In genomic region chr15:80567731-80568130, GRCm38 (mm10) we compare ENCODE assay signal across 33 mouse cellular contexts. TPM values are rescaled to one million over a fixed set of nuclear protein-coding genes. Genes with fewer than 3 reads are reported as not detected.
DNase-seq lines count a peak whose midpoint lies in the region; ATAC-seq and TF ChIP-seq lines count a peak whose summit lies in the region.
"Had no signal": no experiment of that assay in that cellular context is flagged by ENCODE, and none has a peak within 500 bp of the region (broad histone marks: within the 10 kb centered on the region; RNA-seq: fewer than 3 reads in every experiment).

No protein-coding gene starts in this region.

- H3K4me3 ChIP-seq in embryonic facial prominence, embryonic 13.5 days: no peak overlapping the region
- H3K4me3 ChIP-seq in embryonic facial prominence, embryonic 10.5 days: no peak overlapping the region
- no peak overlapping the region for H3K4me3 ChIP-seq in kidney, postnatal 0 days (replicated peaks; ENCODE audit: low read depth, low read length)
- no peak overlapping the region for H3K4me3 ChIP-seq in spleen, adult 2 months (ENCODE audit: extremely low read depth, insufficient read depth, insufficient read length)
- H3K4me3 ChIP-seq in embryonic facial prominence, embryonic 14.5 days (ENCODE audit: low read depth, low read length): no peak overlapping the region
- H3K4me3 ChIP-seq: embryonic facial prominence, embryonic 15.5 days; forebrain, embryonic 12.5 days; forebrain, embryonic 15.5 days; heart, adult 2 months; heart, embryonic 12.5 days; heart, embryonic 15.5 days had no signal

- WGBS in embryonic facial prominence, embryonic 13.5 days: 48% methylated on average over 4 of the region's 4 CpGs
- WGBS in embryonic facial prominence, embryonic 10.5 days: 85% methylated on average over 4 of the region's 4 CpGs
- WGBS in kidney, postnatal 0 days: 65% methylated on average over 4 of the region's 4 CpGs
- 69% methylated on average over 4 of the region's 4 CpGs for WGBS in spleen, adult 2 months
- WGBS in embryonic facial prominence, embryonic 14.5 days: 48% methylated on average over 4 of the region's 4 CpGs

- H3K27ac ChIP-seq in embryonic facial prominence, embryonic 13.5 days: peak overlapping the region; percentile 24; the same call in 1 of the 2 replicates
- H3K27ac ChIP-seq in embryonic facial prominence, embryonic 10.5 days (replicated peaks): no peak overlapping the region
- H3K27ac ChIP-seq in kidney, postnatal 0 days: no peak overlapping the region
- H3K27ac ChIP-seq in spleen, adult 2 months (ENCODE audit: insufficient read depth, low read length): peak overlapping the region; percentile 63
- H3K27ac ChIP-seq in embryonic facial prominence, embryonic 14.5 days (replicated peaks; ENCODE audit: low read depth, low read length): no peak overlapping the region
- H3K27ac ChIP-seq: embryonic facial prominence, embryonic 15.5 days; forebrain, embryonic 12.5 days; forebrain, embryonic 15.5 days; heart, adult 2 months; heart, embryonic 15.5 days; hindbrain, embryonic 14.5 days; hindbrain, postnatal 0 days had no signal

- peaks cover 3% of the 10 kb centered on the region; the same call in 1 of the 2 replicates for H3K27me3 ChIP-seq in embryonic facial prominence, embryonic 13.5 days
- H3K27me3 ChIP-seq in embryonic facial prominence, embryonic 10.5 days (replicated peaks; ENCODE audit: low read depth, poor library complexity, severe bottlenecking): peaks cover 18% of the 10 kb centered on the region
- no peaks in the 10 kb centered on the region for H3K27me3 ChIP-seq in kidney, postnatal 0 days (ENCODE audit: insufficient read depth, low read length)
- H3K27me3 ChIP-seq in spleen, adult 2 months (ENCODE audit: control insufficient read depth, insufficient read depth, low read length): no peaks in the 10 kb centered on the region
- 0 out of 2 replicates have a peak, but pooled peaks cover 5% of the 10 kb centered on the region for H3K27me3 ChIP-seq in embryonic facial prominence, embryonic 14.5 days (replicated peaks; ENCODE audit: control insufficient read depth, insufficient read depth, low read length)
- H3K27me3 ChIP-seq: CH12.LX; embryonic facial prominence, embryonic 15.5 days; forebrain, embryonic 12.5 days; forebrain, embryonic 15.5 days had no signal

- H3K9me3 ChIP-seq in embryonic facial prominence, embryonic 13.5 days: no peaks in the 10 kb centered on the region
- no peaks in the 10 kb centered on the region for H3K9me3 ChIP-seq in embryonic facial prominence, embryonic 10.5 days
- H3K9me3 ChIP-seq in kidney, postnatal 0 days (replicated peaks; ENCODE audit: low read length): no peaks in the 10 kb centered on the region
- H3K9me3 ChIP-seq in embryonic facial prominence, embryonic 14.5 days (ENCODE audit: control insufficient read depth, low read length): no peaks in the 10 kb centered on the region
- H3K9me3 ChIP-seq: embryonic facial prominence, embryonic 15.5 days; forebrain, embryonic 12.5 days; forebrain, embryonic 15.5 days; G1E; heart, embryonic 12.5 days; heart, embryonic 15.5 days had no signal

- intact Hi-C loops in left cerebral cortex, postnatal 36 days (cut with DNase I): no loop called here

- ATAC-seq in embryonic facial prominence, embryonic 13.5 days (ENCODE audit: insufficient number of reproducible peaks, insufficient read depth, low FRiP score, low TSS enrichment, low read depth): no peak
- ATAC-seq in kidney, postnatal 0 days (replicated peaks; ENCODE audit: low FRiP score, low read depth): no peak
- ATAC-seq in embryonic facial prominence, embryonic 14.5 days (ENCODE audit: low read depth): no peak
- ATAC-seq: forebrain, embryonic 15.5 days; hindbrain, postnatal 0 days; inflammation-experienced regulatory T-cells, adult 6 months had no signal

- H3K9ac ChIP-seq in embryonic facial prominence, embryonic 13.5 days: no peak overlapping the region
- no peak overlapping the region for H3K9ac ChIP-seq in kidney, postnatal 0 days (ENCODE audit: low read depth, low read length)
- no peak overlapping the region for H3K9ac ChIP-seq in embryonic facial prominence, embryonic 14.5 days (ENCODE audit: low read depth, low read length)
- H3K9ac ChIP-seq: embryonic facial prominence, embryonic 15.5 days; forebrain, embryonic 12.5 days; forebrain, embryonic 15.5 days; heart, embryonic 12.5 days; heart, embryonic 15.5 days; hindbrain, embryonic 14.5 days had no signal

- no peaks in the 10 kb centered on the region for H3K36me3 ChIP-seq in embryonic facial prominence, embryonic 13.5 days
- no peaks in the 10 kb centered on the region for H3K36me3 ChIP-seq in embryonic facial prominence, embryonic 10.5 days (replicated peaks)
- H3K36me3 ChIP-seq in kidney, postnatal 0 days (ENCODE audit: insufficient read depth, low read length): no peaks in the 10 kb centered on the region
- no peaks in the 10 kb centered on the region for H3K36me3 ChIP-seq in spleen, adult 2 months (ENCODE audit: control insufficient read depth, insufficient read depth, low read length)
- H3K36me3 ChIP-seq in embryonic facial prominence, embryonic 14.5 days (ENCODE audit: control insufficient read depth, insufficient read depth, low read length): no peaks in the 10 kb centered on the region
- H3K36me3 ChIP-seq: embryonic facial prominence, embryonic 15.5 days; forebrain, embryonic 12.5 days; forebrain, embryonic 15.5 days; G1E; heart, embryonic 12.5 days; heart, embryonic 15.5 days had no signal

- DNase-seq in embryonic facial prominence, embryonic 10.5 days (ENCODE audit: low spot score): no peak
- DNase-seq in kidney, postnatal 0 days (ENCODE audit: low spot score): peak; percentile 22
- DNase-seq in kidney, postnatal 10 days: no peak
- no peak for DNase-seq in spleen, adult 2 months (ENCODE audit: low read depth in 1 of 2, low spot score in 2 of 2)
- no peak for DNase-seq in spleen, postnatal 4 days (ENCODE audit: low spot score in 2 of 2)
- peak; percentile 68 for DNase-seq in embryonic facial prominence, embryonic 14.5 days (ENCODE audit: low spot score)
- DNase-seq in left cerebral cortex, postnatal 36 days (ENCODE audit: low spot score in 2 of 2): no peak
- DNase-seq: adrenal gland, adult 2 months; adrenal gland, postnatal 14 days; B cell, adult 2 months; cerebellum, adult 11 months; cerebellum, adult 2 months; cerebellum, adult 9-11 months; cerebellum, postnatal 25 days; gastrocnemius, postnatal 25 days; heart, adult 2 months; heart, postnatal 10 days; heart, postnatal 4 days had no signal

- no peak for TF ChIP-seq CTCF in kidney, postnatal 0 days (IDR thresholded peaks at IDR 0.05; ENCODE audit: low read depth)
- TF ChIP-seq CTCF in spleen, adult 2 months (IDR thresholded peaks at IDR 0.05; ENCODE audit: extremely low read depth, insufficient read depth, insufficient read length, insufficient replicate concordance): no peak

- no peak for TF ChIP-seq POLR2A in spleen, adult 2 months (IDR thresholded peaks at IDR 0.05; ENCODE audit: low read depth, low read length)

- H3K4me2 ChIP-seq in embryonic facial prominence, embryonic 13.5 days: no peak overlapping the region
- H3K4me2 ChIP-seq in kidney, postnatal 0 days (ENCODE audit: low read length): no peak overlapping the region
- H3K4me2 ChIP-seq in embryonic facial prominence, embryonic 14.5 days (ENCODE audit: low read depth, low read length): no peak overlapping the region
- H3K4me2 ChIP-seq: embryonic facial prominence, embryonic 15.5 days; forebrain, embryonic 12.5 days; forebrain, embryonic 15.5 days; heart, embryonic 12.5 days; heart, embryonic 15.5 days; hindbrain, embryonic 14.5 days had no signal

- H3K4me1 ChIP-seq in embryonic facial prominence, embryonic 13.5 days: peaks cover 14% of the 10 kb centered on the region
- peaks cover 9% of the 10 kb centered on the region; the same call in 1 of the 2 replicates for H3K4me1 ChIP-seq in embryonic facial prominence, embryonic 10.5 days
- no peaks in the 10 kb centered on the region for H3K4me1 ChIP-seq in kidney, postnatal 0 days (replicated peaks; ENCODE audit: insufficient read depth, low read length)
- H3K4me1 ChIP-seq in spleen, adult 2 months (ENCODE audit: control insufficient read depth, insufficient read depth, insufficient read length): peaks cover 30% of the 10 kb centered on the region; the same call in 1 of the 2 replicates
- peaks cover 3% of the 10 kb centered on the region for H3K4me1 ChIP-seq in embryonic facial prominence, embryonic 14.5 days (ENCODE audit: control insufficient read depth, insufficient read depth, low read length)
- H3K4me1 ChIP-seq: forebrain, embryonic 12.5 days; forebrain, embryonic 15.5 days; heart, embryonic 15.5 days had no signal

RNA-seq across cellular contexts. Expression of gene Enthd1, which starts 2.8 kb away (rescaled TPM):
- polyA plus RNA-seq in embryonic facial prominence, embryonic 13.5 days (2015; fragmentation: Nextera tagmentation; extraction: Ambion mirVana): not detected in 2 replicates
- not detected in 2 replicates for polyA plus RNA-seq in embryonic facial prominence, embryonic 10.5 days (2016; fragmentation: Nextera tagmentation; extraction: Ambion mirVana)
- not detected in 2 replicates for polyA plus RNA-seq in kidney, postnatal 0 days (2015; fragmentation: Nextera tagmentation; extraction: Ambion mirVana)
- 0.05 TPM in 2 replicates for polyA plus RNA-seq in spleen, adult 2 months (2012; rRNA removed)
- 0.10 TPM in 1 of 2 replicates, not detected in the other for polyA plus RNA-seq in embryonic facial prominence, embryonic 14.5 days (2014; fragmentation: Nextera tagmentation; extraction: Ambion mirVana)
- total RNA-seq in left cerebral cortex, postnatal 36 days (2021): not detected
- total RNA-seq: adrenal gland, adult 2 months; adrenal gland, postnatal 14 days; adrenal gland, postnatal 4 days; CH12.LX; common myeloid progenitor, adult 5-6 weeks; gastrocnemius, adult 8-10 months; gastrocnemius, postnatal 25 days; heart, adult 2 months; heart, postnatal 10 days; heart, postnatal 4 days; hindbrain, postnatal 0 days had no signal
- polyA plus RNA-seq: adrenal gland, adult 2 months; cerebellum, adult 2 months; embryonic facial prominence, embryonic 15.5 days; forebrain, embryonic 12.5 days; forebrain, embryonic 15.5 days; G1E; heart, adult 2 months; heart, embryonic 12.5 days; heart, embryonic 15.5 days; hindbrain, embryonic 11.5 days; hindbrain, embryonic 14.5 days; hindbrain, postnatal 0 days had no signal

RNA-seq across cellular contexts. Expression of gene Grap2, which starts 4.7 kb away (rescaled TPM):
- polyA plus RNA-seq in embryonic facial prominence, embryonic 13.5 days (2015; fragmentation: Nextera tagmentation; extraction: Ambion mirVana): 1.1 and 1.2 TPM in 2 replicates
- 0.72 and 1.0 TPM in 2 replicates for polyA plus RNA-seq in embryonic facial prominence, embryonic 10.5 days (2016; fragmentation: Nextera tagmentation; extraction: Ambion mirVana)
- 0.09 and 0.18 TPM in 2 replicates for polyA plus RNA-seq in kidney, postnatal 0 days (2015; fragmentation: Nextera tagmentation; extraction: Ambion mirVana)
- 54.4 and 58.2 TPM in 2 replicates for polyA plus RNA-seq in spleen, adult 2 months (2012; rRNA removed)
- 0.97 and 1.7 TPM in 2 replicates for polyA plus RNA-seq in embryonic facial prominence, embryonic 14.5 days (2014; fragmentation: Nextera tagmentation; extraction: Ambion mirVana)
- under 1 TPM; 0.35 to 0.50 TPM for total RNA-seq in left cerebral cortex, postnatal 36 days (2021)

Comparison
In these comparisons a context has a peak if more than half of its experiments do, and no peak if none do; other contexts are left out.
1. H3K27ac ChIP-seq: peak in embryonic facial prominence, embryonic 13.5 days (single experiment) and spleen, adult 2 months (single experiment); none in embryonic facial prominence, embryonic 10.5 days (single experiment), kidney, postnatal 0 days (single experiment) and embryonic facial prominence, embryonic 14.5 days (single experiment).
2. DNase-seq: peak in kidney, postnatal 0 days (single experiment) and embryonic facial prominence, embryonic 14.5 days (single experiment); none in embryonic facial prominence, embryonic 10.5 days (single experiment), kidney, postnatal 10 days (single experiment), spleen, adult 2 months (0 of 2), spleen, postnatal 4 days (0 of 2) and left cerebral cortex, postnatal 36 days (0 of 2).
3. RNA of gene Grap2, which starts 4.7 kb away (polyA plus RNA-seq): 54.4 to 58.2 TPM in spleen, adult 2 months; 1.1 to 1.2 TPM in embryonic facial prominence, embryonic 13.5 days, 0.72 to 1.0 TPM in embryonic facial prominence, embryonic 10.5 days, 0.97 to 1.7 TPM in embryonic facial prominence, embryonic 14.5 days and 0.09 to 0.18 TPM in kidney, postnatal 0 days; every median in the first group is over 10 times any median in the second.